Mouse (Mus musculus) cerebellum, adult 2 months (tissue): ENCODE measurements at regions not wholly inside any gene's neighbourhood (a gene's known extent, or its start where the extent isn't known, plus 50 kb on each side); places are given as distances from the start of the nearest gene placed in this dataset.

Experiments
- DNase-seq, 2 experiments: peaks; one replicate each; pipeline ENCODE4 v3.0.0; 2021
- H3K27ac ChIP-seq: fragments of 200-500 bp; 2 replicates; pipeline ENCODE4 v1.5.1; 2012; ENCODE audit warnings: low read length, control low read depth, inconsistent platforms; ENCODE audit not compliant: insufficient read depth
- H3K27me3 ChIP-seq: fragments of 200-500 bp; 2 replicates; pipeline ENCODE4 v1.6.1; 2012; ENCODE audit warnings: inconsistent platforms, mild to moderate bottlenecking, low read length, moderate library complexity; ENCODE audit not compliant: control insufficient read depth, insufficient read depth
- H3K4me1 ChIP-seq: fragments of 200-500 bp; 2 replicates; pipeline ENCODE4 v1.6.1; 2011; ENCODE audit warnings: low read length; ENCODE audit not compliant: control insufficient read depth, insufficient read depth
- H3K4me3 ChIP-seq: fragments of 200-500 bp; replicated peaks from 2 replicates; pipeline ENCODE3; 2011; ENCODE audit warnings: mild to moderate bottlenecking, low read depth, low read length, control low read depth; ENCODE audit not compliant: insufficient read depth
- CTCF ChIP-seq: fragments of 200-500 bp; IDR thresholded peaks from 2 replicates; pipeline ENCODE4 v1.5.1; 2011; ENCODE audit warnings: low read depth, mild to moderate bottlenecking, control low read depth, low read length, moderate library complexity, borderline replicate concordance; ENCODE audit not compliant: insufficient read depth
- POLR2A ChIP-seq: fragments of 200-500 bp; IDR thresholded peaks from 2 replicates; pipeline ENCODE4 v1.6.1; 2011; ENCODE audit warnings: low read length, control low read depth, borderline replicate concordance; ENCODE audit not compliant: insufficient read depth
- WGBS: fragments of 180-500 bp; shearing (Covaris S2); methylation state at CpG from one replicate; pipeline ENCODE4 v1.1.7; 2018; 5-methylcytosine and 5-hydroxymethylcytosine counted together

DNA sequence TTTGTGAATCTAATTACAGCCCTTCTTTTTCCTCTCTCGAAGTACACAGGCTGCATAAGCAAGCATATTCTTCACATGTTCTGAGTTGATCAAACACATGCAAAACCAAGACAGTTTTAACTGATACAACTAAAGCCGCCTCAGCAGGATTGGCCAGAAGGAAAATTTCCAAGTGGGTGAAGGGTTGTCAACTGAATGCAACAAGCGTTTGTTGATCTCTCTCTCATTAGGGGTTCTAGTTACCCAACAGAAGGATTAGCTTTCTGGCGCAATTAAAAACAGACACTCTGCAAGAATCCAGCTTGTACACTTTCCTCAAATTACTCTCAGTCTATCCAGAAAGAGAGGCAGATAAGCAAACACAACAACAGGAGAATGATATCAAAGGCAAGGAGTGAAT is 367.5 kb upstream of the Cited2 start:
- TF ChIP-seq POLR2A (no peak), CTCF (no peak)
- no peak overlapping the region for H3K4me3 ChIP-seq
- 32% methylated on average over 4 of the region's 4 CpGs for WGBS
- no peaks in the 10 kb centered on the region; the same call in 1 of the 2 replicates for H3K27me3 ChIP-seq
- no peaks in the 10 kb centered on the region for H3K4me1 ChIP-seq
- DNase-seq, result no peak
- H3K27ac ChIP-seq, result no peak overlapping the region

- Histone ChIP-seq H3K27ac (no peak overlapping the region), H3K27me3 (no peaks in the 10 kb centered on the region; the same call in 1 of the 2 replicates), H3K4me1 (no peaks in the 10 kb centered on the region), H3K4me3 (no peak overlapping the region)
- no peak for DNase-seq
- TF ChIP-seq POLR2A (no peak), CTCF (no peak)
- WGBS, result 70% methylated on average over 3 of the region's 3 CpGs
These were observed 367.0 kb upstream of the Cited2 start for GRCm38 (mm10) chr10:17356041-17356440.

GRCm38 (mm10) chr10:17362643-17363042 is 360.4 kb upstream of the Cited2 start:
- 51% methylated on average over 3 of the region's 3 CpGs for WGBS
- no peaks in the 10 kb centered on the region; the same call in 1 of the 2 replicates for H3K4me1 ChIP-seq
- no peak overlapping the region for H3K4me3 ChIP-seq
- peak in 1 of 2 experiments; percentile 19 for DNase-seq
- no peaks in the 10 kb centered on the region for H3K27me3 ChIP-seq
- no peak for TF ChIP-seq CTCF
- TF ChIP-seq POLR2A, result no peak
- H3K27ac ChIP-seq, result no peak overlapping the region

DNA sequence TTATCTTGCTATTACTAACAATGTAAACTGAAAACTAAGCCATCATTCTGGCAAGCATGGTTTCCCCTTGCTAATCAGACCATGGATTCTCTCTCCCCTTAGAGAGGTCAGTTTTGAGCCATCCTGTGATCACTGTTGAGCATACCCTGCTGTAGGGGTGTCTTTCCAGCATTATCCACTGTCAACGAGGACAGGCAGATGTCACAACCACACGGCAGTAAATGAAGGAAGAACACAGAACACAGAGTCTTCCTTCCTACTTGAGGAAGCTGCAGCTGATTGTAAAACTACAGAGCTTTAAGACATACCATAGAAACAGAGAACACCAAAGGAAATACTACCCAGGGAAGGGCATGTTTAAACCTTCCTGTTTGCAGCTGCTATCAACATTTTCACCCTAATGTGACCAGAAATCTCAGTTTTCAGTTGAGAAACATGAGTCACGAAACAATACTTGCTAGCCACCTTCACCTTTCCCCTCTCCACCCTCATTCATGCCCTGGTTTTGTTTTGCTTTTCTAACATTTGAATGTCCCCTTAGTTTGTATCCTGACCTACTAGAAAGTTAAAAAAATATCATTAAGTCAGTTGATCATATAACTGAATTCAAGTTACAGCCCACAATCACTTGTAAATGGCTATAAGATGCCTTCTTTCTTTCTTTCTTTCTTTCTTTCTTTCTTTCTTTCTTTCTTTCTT is 356.8 kb upstream of the Cited2 start:
- 74% methylated on average over 3 of the region's 3 CpGs for WGBS
- no peak for DNase-seq
- H3K27me3 ChIP-seq, result no peaks in the 10 kb centered on the region
- H3K4me3 ChIP-seq, result no peak overlapping the region
- TF ChIP-seq CTCF, result no peak
- TF ChIP-seq POLR2A, result no peak
- no peaks in the 10 kb centered on the region; the same call in 1 of the 2 replicates for H3K4me1 ChIP-seq
- H3K27ac ChIP-seq, result no peak overlapping the region

DNA sequence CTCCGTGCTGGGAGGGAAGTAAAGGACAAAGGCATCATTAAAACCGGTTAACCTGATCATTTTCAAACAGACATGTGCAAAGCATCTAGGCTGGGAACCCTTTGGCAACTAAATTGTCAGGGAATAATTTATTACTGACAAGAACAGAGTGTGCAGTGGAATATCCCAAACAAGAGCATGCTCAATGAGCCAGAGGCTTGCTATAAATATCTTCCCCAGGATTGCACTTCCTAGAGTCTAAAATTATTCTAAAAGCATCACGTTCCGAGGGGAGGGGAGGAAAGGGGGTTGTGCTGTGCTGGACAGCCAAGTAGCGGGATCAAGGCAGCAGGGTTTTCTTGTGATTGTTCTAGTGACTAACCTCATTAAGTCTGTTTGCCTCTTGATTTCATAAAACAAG is 356.0 kb upstream of the Cited2 start:
- Histone ChIP-seq H3K27me3 (no peaks in the 10 kb centered on the region), H3K4me1 (no peaks in the 10 kb centered on the region; the same call in 1 of the 2 replicates), H3K4me3 (no peak overlapping the region), H3K27ac (no peak overlapping the region)
- DNase-seq, result peak; percentile 23 to 65
- 12% methylated on average over 5 of the region's 5 CpGs for WGBS
- TF ChIP-seq CTCF (no peak), POLR2A (no peak)

DNA sequence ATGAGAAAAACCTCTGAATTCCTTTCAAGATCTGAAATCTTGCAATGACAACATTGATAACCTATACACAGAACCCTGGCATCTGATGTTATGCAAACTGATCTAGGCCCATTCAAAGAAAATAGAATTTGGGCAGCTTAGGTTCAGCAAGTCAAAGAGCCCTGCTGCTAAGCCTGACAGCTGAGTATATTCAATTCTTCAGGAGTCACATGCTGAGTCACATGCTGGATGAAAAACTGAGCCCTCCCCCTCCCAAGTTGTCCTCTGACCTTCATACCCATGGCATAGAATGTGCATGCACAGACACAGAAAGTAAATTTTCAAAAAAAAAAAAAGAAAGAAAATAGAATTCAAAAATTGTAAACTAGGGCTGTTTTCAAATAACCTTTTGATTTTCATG is 355.6 kb upstream of the Cited2 start:
- no peak overlapping the region for H3K27ac ChIP-seq
- TF ChIP-seq CTCF (no peak), POLR2A (no peak)
- DNase-seq, result peak in 1 of 2 experiments; percentile 32

GRCm38 (mm10) chr10:17368636-17369035 is 354.4 kb upstream of the Cited2 start:
- no peak for DNase-seq
- Histone ChIP-seq H3K27me3 (no peaks in the 10 kb centered on the region), H3K4me3 (no peak overlapping the region), H3K4me1 (no peaks in the 10 kb centered on the region; the same call in 1 of the 2 replicates), H3K27ac (no peak overlapping the region)
- no peak for TF ChIP-seq CTCF
- no peak for TF ChIP-seq POLR2A
- WGBS, result 93% methylated on average over 1 of the region's 1 CpGs

More for the DNA sequence above, 355.6 kb upstream of the Cited2 start:
- no peaks in the 10 kb centered on the region; the same call in 1 of the 2 replicates for H3K4me1 ChIP-seq
- no peaks in the 10 kb centered on the region for H3K27me3 ChIP-seq
- H3K4me3 ChIP-seq, result no peak overlapping the region

DNA sequence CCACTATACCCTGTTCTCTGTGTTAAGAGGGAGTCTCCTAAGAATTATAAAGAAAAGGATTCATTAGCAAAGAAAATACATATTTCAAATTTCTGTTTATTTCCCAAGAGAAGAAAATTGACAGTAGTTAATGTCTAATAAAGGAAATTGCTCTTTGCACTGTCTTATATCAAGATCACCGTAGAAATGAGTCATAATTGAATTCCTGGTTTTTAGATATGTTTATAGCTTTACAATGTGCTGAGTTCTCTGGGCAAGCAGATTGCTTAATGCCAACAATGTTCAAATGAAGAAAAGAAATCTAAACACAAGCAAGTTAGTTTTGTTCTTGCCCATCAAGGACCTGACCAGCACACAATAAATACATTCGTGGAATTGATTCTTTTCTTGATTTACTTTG is 350.1 kb upstream of the Cited2 start:
- Histone ChIP-seq H3K27ac (no peak overlapping the region), H3K4me1 (no peaks in the 10 kb centered on the region), H3K4me3 (no peak overlapping the region), H3K27me3 (no peaks in the 10 kb centered on the region)
- TF ChIP-seq POLR2A (no peak), CTCF (no peak)
- WGBS, result 90% methylated on average over 2 of the region's 2 CpGs
- no peak for DNase-seq
